Mouse (Mus musculus): ENCODE data around the gene Utrn.

GRCm38 (mm10) chr10:12848322-12849108 lies 20.6 kb downstream of the Utrn start:
- TF ChIP-seq POLR2A (IDR thresholded peaks at IDR 0.05; ENCODE audit: insufficient read length, low read depth) (no peak), POLR2AphosphoS2 (IDR thresholded peaks at IDR 0.05; ENCODE audit: insufficient read length, low read depth) (no peak), TCF3 (IDR thresholded peaks at IDR 0.05; ENCODE audit: insufficient read length, low read depth) (no peak), MYOG (IDR thresholded peaks at IDR 0.05; ENCODE audit: control insufficient read depth in 1 of 3, insufficient read depth in 1 of 3, insufficient read length in 2 of 3, low read depth in 2 of 3) (no peak), USF1 (IDR thresholded peaks at IDR 0.05; ENCODE audit: low read depth) (no peak), E2F4 (IDR thresholded peaks at IDR 0.05; ENCODE audit: insufficient read depth) (no peak), CEBPB (IDR thresholded peaks at IDR 0.05; ENCODE audit: insufficient read depth, poor library complexity, severe bottlenecking) (no peak), MYOD1 (IDR thresholded peaks at IDR 0.05; ENCODE audit: control insufficient read depth in 1 of 3, insufficient read length in 2 of 3, low read depth in 2 of 3) (no peak), REST (IDR thresholded peaks at IDR 0.05; ENCODE audit: insufficient read depth, insufficient read length) (no peak)

All from myocyte (in vitro differentiated cells).